Mouse (Mus musculus) lung, embryonic 15.5 days (tissue): ENCODE data around the gene Prss35. TPM values are rescaled to one million over a fixed set of nuclear protein-coding genes. Genes with fewer than 3 reads are reported as not detected.

Experiments
- ATAC-seq: fragments of 200-750 bp; cut with Nextera tagmentation; 2 replicates; pipeline ENCODE4 v1.8.0; 2017; ENCODE audit warnings: moderate number of reproducible peaks, borderline replicate concordance; ENCODE audit not compliant: low FRiP score, low TSS enrichment; ENCODE audit errors: extremely low read depth
- H3K27ac ChIP-seq: fragments of 300-500 bp; sonication (generic); 2 replicates; pipeline ENCODE4 v1.5.1; 2015; ENCODE audit warnings: moderate library complexity, mild to moderate bottlenecking, inconsistent platforms
- H3K27me3 ChIP-seq: fragments of 300-500 bp; sonication (generic); 2 replicates; pipeline ENCODE4 v1.6.1; 2015; ENCODE audit warnings: inconsistent platforms
- H3K36me3 ChIP-seq: fragments of 300-500 bp; sonication (generic); 2 replicates; pipeline ENCODE4 v1.6.1; 2015; ENCODE audit warnings: inconsistent platforms
- H3K4me1 ChIP-seq: fragments of 300-500 bp; sonication (generic); 2 replicates; pipeline ENCODE4 v1.6.1; 2015; ENCODE audit warnings: inconsistent platforms
- H3K4me2 ChIP-seq: fragments of 300-500 bp; sonication (generic); 2 replicates; pipeline ENCODE4 v1.6.1; 2015; ENCODE audit warnings: inconsistent platforms, mild to moderate bottlenecking, moderate library complexity
- H3K4me3 ChIP-seq: fragments of 300-500 bp; sonication (generic); 2 replicates; pipeline ENCODE4 v1.5.1; 2015; ENCODE audit warnings: mild to moderate bottlenecking, inconsistent platforms
- H3K9ac ChIP-seq: fragments of 300-500 bp; sonication (generic); 2 replicates; pipeline ENCODE4 v1.6.1; 2015; ENCODE audit warnings: inconsistent platforms
- H3K9me3 ChIP-seq: fragments of 300-500 bp; sonication (generic); 2 replicates; pipeline ENCODE4 v1.6.1; 2016; ENCODE audit warnings: inconsistent platforms
- WGBS: fragments of 180-500 bp; shearing (Covaris S2); methylation state at CpG from one replicate; pipeline ENCODE4 v1.1.7; 2015; 5-methylcytosine and 5-hydroxymethylcytosine counted together
- polyA plus RNA-seq: library from polyadenylated mRNA; unstranded; fragments of >200 nt; fragmentation: Nextera tagmentation; extraction: Ambion mirVana; gene quantifications from 2 replicates; pipeline ENCODE4 v1.2.1, GENCODE M21; 2015

Prss35 gene
- polyA plus RNA-seq, 1 experiment from 2014 or later: 54.0 TPM

DNA sequence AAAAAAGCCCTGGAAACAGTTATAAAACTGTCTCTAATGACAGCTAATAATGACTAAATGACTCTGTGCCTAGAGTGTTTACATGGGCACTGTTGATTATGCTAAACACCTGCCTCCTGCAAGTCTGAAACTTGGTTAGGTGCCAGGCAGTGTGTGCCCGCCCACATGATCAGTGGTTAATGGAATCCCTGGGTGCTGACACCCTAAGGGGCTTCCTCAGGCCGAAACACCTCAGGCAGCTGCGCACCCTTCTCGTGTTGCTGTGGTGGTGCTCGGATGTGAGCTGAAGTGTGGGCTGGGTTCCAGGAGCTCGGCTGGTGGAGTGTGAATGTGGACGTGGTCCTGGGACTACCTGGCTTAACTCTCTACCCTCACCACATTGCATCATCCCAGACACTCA, 33.9 kb downstream of the Prss35 start:
- Histone ChIP-seq H3K9me3 (no peaks in the 10 kb centered on the region), H3K4me2 (no peak overlapping the region), H3K4me3 (no peak overlapping the region), H3K27me3 (no peaks in the 10 kb centered on the region), H3K27ac (no peak overlapping the region), H3K4me1 (no peaks in the 10 kb centered on the region), H3K9ac (no peak overlapping the region), H3K36me3 (no peaks in the 10 kb centered on the region)
- WGBS: 51% methylated on average over 7 of the region's 7 CpGs
- ATAC-seq: no peak

DNA sequence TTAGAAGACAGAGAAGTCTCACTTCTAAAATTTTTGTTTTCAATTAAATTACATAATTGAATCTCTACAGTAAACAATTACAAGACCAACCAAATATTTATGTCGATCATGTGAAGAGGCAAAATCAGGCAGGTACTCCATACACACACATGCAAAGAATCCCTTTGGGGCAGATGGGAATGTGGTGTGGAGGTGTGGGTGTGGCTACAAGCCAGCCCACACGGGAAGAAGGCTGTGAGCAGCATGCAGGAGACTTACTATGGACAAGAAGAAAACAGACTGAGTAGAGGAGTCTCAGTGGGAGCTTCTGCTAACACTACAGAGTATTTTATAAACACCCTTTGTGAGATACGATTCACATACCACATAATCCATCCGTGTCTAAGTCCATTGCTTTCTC, 34.8 kb downstream of the Prss35 start:
- no peaks in the 10 kb centered on the region for H3K36me3 ChIP-seq
- no peak for ATAC-seq

DNA sequence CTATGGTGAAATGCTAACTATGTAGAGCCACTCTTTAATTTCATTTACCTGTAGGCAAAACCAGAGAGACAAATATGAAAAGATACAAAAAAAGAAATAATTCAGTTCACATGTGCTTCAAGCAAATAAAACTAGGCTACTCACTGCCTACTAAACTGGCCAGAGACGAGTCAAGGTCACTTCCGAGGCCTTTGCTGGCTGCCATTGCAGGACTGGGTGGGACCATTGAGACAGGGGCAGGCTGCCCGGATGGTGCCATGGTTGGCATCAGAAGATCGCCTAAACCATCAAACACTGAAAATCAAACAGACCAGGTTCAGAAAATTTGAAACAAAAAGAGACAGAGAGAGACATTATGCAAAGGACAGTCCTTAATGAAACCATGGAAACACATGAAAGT, 38.0 kb downstream of the Prss35 start:
- Histone ChIP-seq H3K36me3 (no peaks in the 10 kb centered on the region), H3K9me3 (no peaks in the 10 kb centered on the region), H3K4me3 (no peak overlapping the region), H3K4me1 (no peaks in the 10 kb centered on the region), H3K27ac (no peak overlapping the region), H3K27me3 (no peaks in the 10 kb centered on the region), H3K4me2 (no peak overlapping the region), H3K9ac (no peak overlapping the region)
- 81% methylated on average over 4 of the region's 4 CpGs for WGBS
- ATAC-seq: no peak

More for the DNA sequence above, 34.8 kb downstream of the Prss35 start:
- Histone ChIP-seq H3K27ac (no peak overlapping the region), H3K4me2 (no peak overlapping the region), H3K9ac (no peak overlapping the region), H3K4me1 (no peaks in the 10 kb centered on the region), H3K9me3 (no peaks in the 10 kb centered on the region), H3K4me3 (no peak overlapping the region), H3K27me3 (no peaks in the 10 kb centered on the region)
- 55% methylated on average over 4 of the region's 4 CpGs for WGBS

DNA sequence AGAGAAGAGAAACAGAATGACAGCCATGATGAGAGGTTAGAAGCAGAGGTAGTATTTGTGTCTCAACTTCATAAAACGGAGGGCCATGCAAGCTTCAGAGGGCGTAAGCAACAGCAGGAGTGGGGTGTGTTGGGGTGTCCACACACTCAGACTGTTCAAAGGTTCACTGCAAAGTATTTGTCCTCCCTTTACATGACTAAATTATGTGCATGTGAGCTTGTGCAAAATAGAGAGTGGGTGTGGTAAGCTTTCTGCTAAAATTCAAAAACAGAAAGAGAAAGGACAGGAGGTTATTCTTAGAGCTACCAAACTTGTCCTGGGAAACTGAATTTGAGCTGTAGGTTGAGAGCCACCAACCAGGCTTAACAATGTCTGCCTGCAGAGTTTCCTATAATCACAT, 39.4 kb downstream of the Prss35 start:
- Histone ChIP-seq H3K9me3 (no peaks in the 10 kb centered on the region), H3K4me1 (no peaks in the 10 kb centered on the region), H3K27me3 (no peaks in the 10 kb centered on the region), H3K4me2 (no peak overlapping the region), H3K9ac (no peak overlapping the region), H3K4me3 (no peak overlapping the region), H3K27ac (no peak overlapping the region), H3K36me3 (no peaks in the 10 kb centered on the region)
- WGBS: 83% methylated on average over 2 of the region's 2 CpGs
- ATAC-seq: no peak

- Histone ChIP-seq H3K27ac (no peak overlapping the region), H3K4me2 (no peak overlapping the region), H3K9ac (no peak overlapping the region), H3K36me3 (no peaks in the 10 kb centered on the region), H3K27me3 (no peaks in the 10 kb centered on the region), H3K9me3 (no peaks in the 10 kb centered on the region), H3K4me3 (no peak overlapping the region), H3K4me1 (no peaks in the 10 kb centered on the region)
- 66% methylated on average over 6 of the region's 6 CpGs for WGBS
- no peak for ATAC-seq
Measured at GRCm38 (mm10) chr9:86789186-86789585, 45.7 kb downstream of the Prss35 start.

DNA sequence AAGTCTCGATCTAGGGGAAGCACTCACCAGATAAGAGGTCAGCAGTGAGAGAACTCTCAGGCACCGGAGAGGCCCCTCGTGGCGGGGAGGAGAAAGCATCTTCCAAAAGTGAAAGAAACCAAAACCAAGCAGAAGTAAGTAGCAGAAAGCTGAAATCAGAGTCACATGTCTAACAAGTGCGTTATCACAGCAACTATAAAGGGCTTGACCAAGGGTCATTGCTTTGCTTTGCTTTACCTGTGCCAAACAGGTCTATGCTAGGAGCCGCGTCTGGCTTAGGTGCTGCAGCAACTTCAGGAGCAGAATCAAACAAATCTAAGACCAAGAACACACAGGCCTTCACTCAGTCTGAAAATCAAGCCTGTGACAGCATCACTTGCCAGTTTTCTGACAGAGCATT, 48.5 kb downstream of the Prss35 start:
- ATAC-seq: no peak
- Histone ChIP-seq H3K4me2 (no peak overlapping the region), H3K4me3 (no peak overlapping the region), H3K9ac (no peak overlapping the region), H3K36me3 (no peaks in the 10 kb centered on the region), H3K27me3 (no peaks in the 10 kb centered on the region), H3K4me1 (no peaks in the 10 kb centered on the region), H3K27ac (no peak overlapping the region), H3K9me3 (no peaks in the 10 kb centered on the region)
- 71% methylated on average over 7 of the region's 7 CpGs for WGBS

GRCm38 (mm10) chr9:86795236-86795635, 51.8 kb downstream of the Prss35 start:
- Histone ChIP-seq H3K27ac (no peak overlapping the region), H3K9me3 (no peaks in the 10 kb centered on the region), H3K9ac (no peak overlapping the region), H3K4me3 (no peak overlapping the region), H3K4me1 (no peaks in the 10 kb centered on the region), H3K4me2 (no peak overlapping the region), H3K27me3 (no peaks in the 10 kb centered on the region), H3K36me3 (no peaks in the 10 kb centered on the region)
- no peak for ATAC-seq
- WGBS: 67% methylated on average over 3 of the region's 3 CpGs

- ATAC-seq: no peak
- Histone ChIP-seq H3K9ac (no peak overlapping the region), H3K4me3 (no peak overlapping the region), H3K9me3 (no peaks in the 10 kb centered on the region), H3K36me3 (no peaks in the 10 kb centered on the region), H3K4me2 (no peak overlapping the region), H3K27ac (no peak overlapping the region), H3K27me3 (no peaks in the 10 kb centered on the region), H3K4me1 (no peaks in the 10 kb centered on the region)
- WGBS: 86% methylated on average over 4 of the region's 4 CpGs
Measured at GRCm38 (mm10) chr9:86797553-86797952, 54.1 kb downstream of the Prss35 start.

DNA sequence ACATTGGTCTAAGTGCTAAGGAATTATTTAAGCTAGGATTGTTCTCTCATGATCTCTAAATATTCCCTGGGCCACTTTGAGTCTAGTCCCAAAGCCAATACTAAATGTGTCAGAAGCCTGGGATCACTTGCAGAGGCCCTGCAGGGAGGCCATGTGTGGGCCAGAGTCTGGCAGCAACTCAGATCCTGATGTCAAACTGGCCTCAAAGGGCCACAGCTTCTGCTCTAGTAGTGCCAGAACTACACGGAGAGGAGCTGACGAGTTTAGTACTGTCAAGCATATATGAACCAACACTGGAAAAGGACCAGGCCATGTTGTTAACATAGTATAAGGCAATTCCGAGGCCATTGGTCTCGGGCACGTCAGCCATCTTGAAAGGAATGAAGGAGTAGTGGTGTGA, 54.7 kb downstream of the Prss35 start:
- Histone ChIP-seq H3K4me2 (no peak overlapping the region), H3K4me3 (no peak overlapping the region), H3K4me1 (no peaks in the 10 kb centered on the region), H3K27me3 (no peaks in the 10 kb centered on the region), H3K27ac (no peak overlapping the region), H3K9me3 (no peaks in the 10 kb centered on the region), H3K9ac (no peak overlapping the region), H3K36me3 (no peaks in the 10 kb centered on the region)
- ATAC-seq: no peak
- 86% methylated on average over 5 of the region's 5 CpGs for WGBS

DNA sequence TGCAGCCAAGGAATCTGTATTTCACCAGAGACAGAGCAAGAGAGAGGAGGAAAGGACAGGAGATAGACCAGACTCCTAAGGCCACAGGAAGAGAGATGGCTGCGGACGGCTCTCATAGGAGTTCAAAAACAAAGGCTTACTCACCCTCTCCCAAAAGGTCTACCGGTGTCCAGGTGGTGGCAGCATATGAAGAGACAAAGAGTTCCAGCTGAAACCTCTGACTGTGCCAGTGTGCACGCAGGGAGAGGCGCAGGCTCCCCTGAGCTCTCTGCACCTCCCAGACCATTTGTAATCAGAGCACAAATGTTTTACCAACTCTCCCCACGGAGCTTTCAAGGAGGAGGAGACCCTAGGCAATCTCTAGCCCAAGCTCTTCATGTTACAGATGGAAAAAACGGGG, 55.2 kb downstream of the Prss35 start:
- Histone ChIP-seq H3K36me3 (no peaks in the 10 kb centered on the region), H3K4me2 (no peak overlapping the region)
- no peak for ATAC-seq

DNA sequence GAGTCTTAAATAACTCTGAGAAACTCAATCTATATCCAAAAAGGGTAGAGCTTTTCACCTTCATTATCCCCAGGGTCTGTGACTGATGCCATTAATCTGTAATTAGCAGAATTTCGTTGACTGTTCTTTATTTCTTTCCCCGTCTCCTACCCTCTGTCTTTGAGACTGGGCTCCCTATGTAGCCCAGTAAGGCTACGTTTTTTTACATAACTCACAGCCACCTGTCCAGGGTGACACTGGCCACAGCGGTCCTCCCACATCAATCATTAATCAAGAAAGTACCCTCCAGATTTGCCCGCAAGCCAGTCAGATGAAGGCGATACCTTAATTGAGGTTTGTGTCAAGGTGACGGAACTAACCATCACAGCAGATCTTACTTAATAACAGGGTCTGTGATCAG, 55.6 kb downstream of the Prss35 start:
- no peak overlapping the region for H3K27ac ChIP-seq
- H3K36me3 ChIP-seq: no peaks in the 10 kb centered on the region
- H3K9ac ChIP-seq: no peak overlapping the region
- H3K4me1 ChIP-seq: no peaks in the 10 kb centered on the region
- no peaks in the 10 kb centered on the region for H3K27me3 ChIP-seq
- H3K9me3 ChIP-seq: no peaks in the 10 kb centered on the region
- ATAC-seq: no peak
- H3K4me2 ChIP-seq: no peak overlapping the region
- 65% methylated on average over 7 of the region's 7 CpGs for WGBS
- H3K4me3 ChIP-seq: no peak overlapping the region

More for the DNA sequence above, 55.2 kb downstream of the Prss35 start:
- Histone ChIP-seq H3K27me3 (no peaks in the 10 kb centered on the region), H3K27ac (no peak overlapping the region), H3K9ac (no peak overlapping the region), H3K4me3 (no peak overlapping the region), H3K9me3 (no peaks in the 10 kb centered on the region), H3K4me1 (no peaks in the 10 kb centered on the region)
- 42% methylated on average over 7 of the region's 7 CpGs for WGBS

DNA sequence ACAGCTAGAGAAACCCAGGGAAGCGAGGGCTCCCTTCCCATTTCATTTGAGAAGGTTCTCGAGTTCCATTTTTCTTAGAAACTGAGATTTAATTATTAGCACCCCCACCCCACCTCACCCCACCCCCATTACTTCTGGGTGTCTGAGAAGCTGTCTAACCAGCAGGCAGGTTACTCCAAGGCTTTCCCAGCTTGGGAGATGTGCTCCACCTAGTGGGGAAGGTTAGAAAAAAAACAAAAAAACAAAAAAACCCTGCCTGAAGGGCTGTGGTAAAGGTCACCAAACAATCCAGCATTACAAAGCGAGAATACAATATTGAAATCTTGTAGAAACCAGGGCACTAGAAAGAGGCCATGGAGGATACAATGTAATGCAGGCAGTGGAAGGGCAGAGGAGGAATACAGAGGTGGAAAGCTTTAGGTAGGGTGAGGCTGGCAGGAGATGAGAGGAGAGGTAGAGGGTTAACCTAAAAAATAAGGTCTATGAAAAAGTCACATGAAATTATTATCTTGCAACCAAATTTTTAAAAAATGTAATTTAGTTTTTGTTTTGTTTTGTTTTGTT, 57.2 kb downstream of the Prss35 start:
- no peaks in the 10 kb centered on the region for H3K9me3 ChIP-seq
- no peaks in the 10 kb centered on the region for H3K4me1 ChIP-seq
- H3K9ac ChIP-seq: no peak overlapping the region
- no peak overlapping the region for H3K4me3 ChIP-seq
- ATAC-seq: peak; percentile 59; the same call in 1 of the 2 replicates
- H3K27ac ChIP-seq: no peak overlapping the region
- no peak overlapping the region for H3K4me2 ChIP-seq
- H3K27me3 ChIP-seq: no peaks in the 10 kb centered on the region
- H3K36me3 ChIP-seq: no peaks in the 10 kb centered on the region
- WGBS: 25% methylated on average over 3 of the region's 3 CpGs
